Mouse (Mus musculus) T-cell, adult 2 months (primary cell): ENCODE data around the gene Tbc1d24.

Experiments used
- DNase-seq: peaks from one replicate; pipeline ENCODE4 v3.0.0; 2022; ENCODE audit warnings: low spot score

The Tbc1d24 gene

GRCm38 (mm10) chr17:24173423-24173822 is 31.9 kb downstream of the Tbc1d24 start:
- peak; percentile 72 for DNase-seq

- no peak for DNase-seq
Observed at GRCm38 (mm10) chr17:24171738-24172137, 33.6 kb downstream of the Tbc1d24 start.

- no peak for DNase-seq
Observed at GRCm38 (mm10) chr17:24170729-24171128, 34.6 kb downstream of the Tbc1d24 start.

- DNase-seq = no peak
Observed at GRCm38 (mm10) chr17:24170125-24170524, 35.2 kb downstream of the Tbc1d24 start.

GRCm38 (mm10) chr17:24169317-24170065 is 35.9 kb downstream of the Tbc1d24 start, which contains the start of gene Atp6v0c:
TSS of gene Atp6v0c (minus strand) at chr17:24169702.
- peak; percentile 92 for DNase-seq

- peak; percentile 89 for DNase-seq
Observed at GRCm38 (mm10) chr17:24168590-24169277, 36.6 kb downstream of the Tbc1d24 start.

GRCm38 (mm10) chr17:24167891-24168505 is 37.4 kb downstream of the Tbc1d24 start:
- DNase-seq = no peak

GRCm38 (mm10) chr17:24167120-24167519 is 38.2 kb downstream of the Tbc1d24 start:
- no peak for DNase-seq

GRCm38 (mm10) chr17:24164566-24165259 is 40.6 kb downstream of the Tbc1d24 start:
- no peak for DNase-seq

- DNase-seq = peak; percentile 95
Observed at GRCm38 (mm10) chr17:24163176-24163962, 42.0 kb downstream of the Tbc1d24 start, which contains the start of gene Amdhd2. TSS of gene Amdhd2 (minus strand) at chr17:24163766.

GRCm38 (mm10) chr17:24162584-24163175 is 42.7 kb downstream of the Tbc1d24 start:
- no peak for DNase-seq

- no peak for DNase-seq
Observed at GRCm38 (mm10) chr17:24161466-24161865, 43.9 kb downstream of the Tbc1d24 start.

GRCm38 (mm10) chr17:24157526-24157925 is 47.8 kb downstream of the Tbc1d24 start:
- no peak for DNase-seq

GRCm38 (mm10) chr17:24157121-24157520 is 48.2 kb downstream of the Tbc1d24 start:
- no peak for DNase-seq

GRCm38 (mm10) chr17:24156394-24156793 is 49.0 kb downstream of the Tbc1d24 start:
- no peak for DNase-seq

GRCm38 (mm10) chr17:24155742-24156141 is 49.6 kb downstream of the Tbc1d24 start:
- no peak for DNase-seq

GRCm38 (mm10) chr17:24154463-24154862 is 50.9 kb downstream of the Tbc1d24 start:
- no peak for DNase-seq

GRCm38 (mm10) chr17:24151890-24152563 is 53.3 kb downstream of the Tbc1d24 start:
- DNase-seq = peak; percentile 88

- no peak for DNase-seq
Observed at GRCm38 (mm10) chr17:24151382-24151781, 54.0 kb downstream of the Tbc1d24 start.

- no peak for DNase-seq
Observed at GRCm38 (mm10) chr17:24150824-24151223, 54.5 kb downstream of the Tbc1d24 start, which contains the start of gene Pdpk1. TSS of gene Pdpk1 (minus strand) at chr17:24150924.
